Mouse (Mus musculus): ENCODE measurements around the gene Adam30. TPM values are rescaled to one million over a fixed set of nuclear protein-coding genes. Genes with fewer than 3 reads are reported as not detected.

Adam30 gene
- polyA plus RNA-seq, 1 experiment from 2014 or later = not detected

DNA sequence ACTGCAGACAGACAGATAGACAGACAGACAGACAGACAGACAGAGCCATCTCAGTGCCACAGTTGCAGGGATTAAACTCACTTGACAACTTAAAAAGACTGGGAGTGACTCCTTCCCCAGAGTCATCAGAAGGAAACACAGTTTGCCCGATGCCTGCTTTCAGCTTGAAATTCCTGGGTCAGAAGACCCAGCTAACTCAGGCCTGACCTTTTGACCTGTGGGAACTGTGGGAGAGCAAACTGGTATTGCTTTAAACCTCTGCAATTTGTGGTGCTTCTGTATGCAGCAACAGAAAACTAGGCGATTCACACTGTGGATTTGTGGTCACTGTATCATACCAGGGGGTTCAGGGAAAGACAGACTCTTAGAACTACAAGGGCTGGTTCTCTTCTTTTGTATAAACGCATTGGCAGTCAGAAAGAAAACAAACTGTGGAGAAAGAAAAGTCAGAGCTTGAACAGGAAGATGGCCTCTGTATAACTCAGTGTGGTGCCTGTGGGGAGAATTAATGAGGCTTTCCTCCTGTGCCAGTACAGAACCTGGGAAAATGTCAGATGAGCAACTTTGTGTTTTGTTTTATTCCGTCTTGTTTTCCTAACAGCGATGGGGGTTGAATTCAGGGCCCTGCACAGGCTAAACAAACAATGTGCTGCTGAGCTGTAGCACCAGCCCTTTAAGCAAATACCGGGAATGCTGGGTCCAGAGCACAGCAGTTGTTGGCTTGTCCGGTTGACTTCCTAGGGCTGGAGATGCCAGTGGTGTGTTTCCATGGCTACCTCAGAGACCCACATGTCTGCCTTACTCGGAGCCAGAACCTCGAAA lies 37.5 kb downstream of the Adam30 start:
- ATAC-seq (ENCODE audit: insufficient number of reproducible peaks, insufficient read depth, low FRiP score, low TSS enrichment) = no peak
- Histone ChIP-seq H3K27me3 (no peaks in the 10 kb centered on the region), H3K36me3 (no peaks in the 10 kb centered on the region), H3K4me1 (no peaks in the 10 kb centered on the region), H3K9ac (no peak overlapping the region), H3K4me3 (no peak overlapping the region), H3K9me3 (no peaks in the 10 kb centered on the region), H3K4me2 (replicated peaks) (no peak overlapping the region), H3K27ac (0 out of 2 replicates have a peak overlapping the region, but pooled peaks have one; percentile 57)
- 17% methylated on average over 9 of the region's 9 CpGs for WGBS

GRCm38 (mm10) chr3:98199747-98200146 lies 39.3 kb downstream of the Adam30 start:
- 64% methylated on average over 5 of the region's 5 CpGs for WGBS
- ATAC-seq (ENCODE audit: insufficient number of reproducible peaks, insufficient read depth, low FRiP score, low TSS enrichment) = no peak

GRCm38 (mm10) chr3:98203282-98203681 lies 42.9 kb downstream of the Adam30 start:
- Histone ChIP-seq H3K9ac (no peak overlapping the region), H3K9me3 (no peaks in the 10 kb centered on the region), H3K4me1 (no peaks in the 10 kb centered on the region), H3K27ac (no peak overlapping the region), H3K4me3 (no peak overlapping the region), H3K27me3 (no peaks in the 10 kb centered on the region), H3K36me3 (no peaks in the 10 kb centered on the region), H3K4me2 (replicated peaks) (no peak overlapping the region)
- no peak for ATAC-seq (ENCODE audit: insufficient number of reproducible peaks, insufficient read depth, low FRiP score, low TSS enrichment)
- 83% methylated on average over 5 of the region's 5 CpGs for WGBS

More at GRCm38 (mm10) chr3:98199747-98200146, 39.3 kb downstream of the Adam30 start:
- Histone ChIP-seq H3K9ac (no peak overlapping the region), H3K27me3 (no peaks in the 10 kb centered on the region), H3K36me3 (no peaks in the 10 kb centered on the region), H3K4me3 (no peak overlapping the region), H3K4me1 (no peaks in the 10 kb centered on the region), H3K27ac (no peak overlapping the region), H3K4me2 (replicated peaks) (no peak overlapping the region), H3K9me3 (no peaks in the 10 kb centered on the region)

DNA sequence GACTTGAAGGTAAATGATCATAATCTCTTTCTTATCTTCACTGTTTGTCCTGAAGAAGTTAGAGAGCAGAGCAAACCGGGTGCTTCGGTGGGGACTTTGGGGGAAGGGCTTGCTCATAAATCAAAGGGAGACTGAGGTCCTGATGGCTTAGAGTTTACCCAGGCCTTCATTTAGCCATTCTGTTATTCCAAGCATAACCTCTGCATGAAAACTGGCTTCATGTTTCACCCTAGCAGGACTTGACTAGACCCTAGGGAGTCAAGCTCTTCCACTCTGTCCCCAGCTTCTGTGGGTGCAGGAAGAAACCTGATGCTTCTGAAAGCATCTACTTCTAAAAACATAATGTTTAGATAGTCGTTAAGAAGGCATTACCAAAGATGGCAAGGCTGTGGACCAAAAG lies 46.5 kb downstream of the Adam30 start:
- ATAC-seq (ENCODE audit: insufficient number of reproducible peaks, insufficient read depth, low FRiP score, low TSS enrichment) = no peak
- H3K27me3 ChIP-seq = no peaks in the 10 kb centered on the region
- no peak overlapping the region for H3K4me3 ChIP-seq
- H3K27ac ChIP-seq = no peak overlapping the region
- H3K36me3 ChIP-seq = no peaks in the 10 kb centered on the region
- no peaks in the 10 kb centered on the region for H3K9me3 ChIP-seq
- 52% methylated on average over 3 of the region's 3 CpGs for WGBS
- H3K4me2 ChIP-seq (replicated peaks) = no peak overlapping the region
- no peak overlapping the region for H3K9ac ChIP-seq
- H3K4me1 ChIP-seq = no peaks in the 10 kb centered on the region

DNA sequence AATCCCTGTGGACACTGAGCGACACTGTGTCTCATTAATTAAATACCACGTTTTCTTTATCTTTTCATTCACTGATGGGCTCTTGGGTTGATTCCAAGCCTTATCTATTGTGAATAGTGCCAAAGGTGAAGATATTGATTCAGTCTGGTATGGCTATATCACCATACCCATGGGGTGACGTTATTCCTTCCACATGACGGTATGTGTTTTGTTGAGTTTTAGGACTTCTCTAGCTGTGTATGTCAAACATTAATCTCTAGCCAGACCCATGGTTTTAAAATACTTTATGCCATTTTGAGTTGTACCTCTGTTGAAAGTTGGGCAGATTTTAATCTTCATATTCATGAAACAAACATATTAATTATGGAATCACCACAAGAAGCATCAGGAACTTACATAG lies 48.7 kb downstream of the Adam30 start:
- Histone ChIP-seq H3K4me2 (replicated peaks) (no peak overlapping the region), H3K9ac (no peak overlapping the region), H3K27me3 (no peaks in the 10 kb centered on the region), H3K9me3 (no peaks in the 10 kb centered on the region), H3K4me1 (no peaks in the 10 kb centered on the region), H3K4me3 (no peak overlapping the region), H3K36me3 (no peaks in the 10 kb centered on the region), H3K27ac (no peak overlapping the region)
- 91% methylated on average over 4 of the region's 4 CpGs for WGBS
- no peak for ATAC-seq (ENCODE audit: insufficient number of reproducible peaks, insufficient read depth, low FRiP score, low TSS enrichment)

DNA sequence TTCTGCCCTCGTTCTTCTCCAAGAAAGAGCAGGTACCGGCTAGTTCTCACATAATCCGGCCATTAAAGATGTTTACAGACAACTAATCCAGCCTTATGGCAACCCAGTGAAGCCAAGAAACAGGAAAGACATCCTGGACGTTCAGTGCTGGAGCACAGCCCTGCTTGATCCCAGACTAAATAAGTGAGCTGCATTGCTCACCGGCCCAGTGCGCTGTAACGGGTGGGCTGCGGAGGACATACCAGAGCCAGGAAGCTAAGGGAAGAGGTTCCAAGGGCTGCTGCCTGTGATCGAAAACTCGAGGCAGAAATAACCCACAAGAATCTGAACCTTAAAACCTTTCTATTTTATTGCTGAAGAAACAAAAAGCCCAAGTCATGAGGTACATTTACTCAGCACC lies 50.4 kb downstream of the Adam30 start:
- ATAC-seq (ENCODE audit: insufficient number of reproducible peaks, insufficient read depth, low FRiP score, low TSS enrichment) = no peak
- no peak overlapping the region for H3K4me2 ChIP-seq (replicated peaks)
- H3K27ac ChIP-seq = no peak overlapping the region
- no peaks in the 10 kb centered on the region for H3K4me1 ChIP-seq
- no peaks in the 10 kb centered on the region for H3K9me3 ChIP-seq
- no peak overlapping the region for H3K4me3 ChIP-seq
- WGBS = 73% methylated on average over 10 of the region's 10 CpGs
- H3K36me3 ChIP-seq = no peaks in the 10 kb centered on the region
- H3K9ac ChIP-seq = no peak overlapping the region
- no peaks in the 10 kb centered on the region for H3K27me3 ChIP-seq

- Histone ChIP-seq H3K4me2 (replicated peaks) (no peak overlapping the region), H3K27me3 (no peaks in the 10 kb centered on the region), H3K36me3 (no peaks in the 10 kb centered on the region), H3K4me1 (no peaks in the 10 kb centered on the region), H3K4me3 (no peak overlapping the region), H3K9me3 (no peaks in the 10 kb centered on the region), H3K27ac (no peak overlapping the region), H3K9ac (no peak overlapping the region)
- no peak for ATAC-seq (ENCODE audit: insufficient number of reproducible peaks, insufficient read depth, low FRiP score, low TSS enrichment)
- WGBS = 72% methylated on average over 7 of the region's 7 CpGs
Observed at GRCm38 (mm10) chr3:98211301-98212081, 51.1 kb downstream of the Adam30 start.

Other genes starting within 250 kb of the Adam30 start
- 38.8 and 42.1 TPM in 2 replicates for gene Notch2, start 147.1 kb upstream of the Adam30 start, polyA plus RNA-seq (2016; fragmentation: Nextera tagmentation; extraction: Ambion mirVana)
- gene Reg4, start 61.5 kb downstream of the Adam30 start, polyA plus RNA-seq (2016; fragmentation: Nextera tagmentation; extraction: Ambion mirVana) = not detected in 2 replicates
- 2.7 and 2.8 TPM in 2 replicates for gene Hmgcs2, start 119.8 kb downstream of the Adam30 start, polyA plus RNA-seq (2016; fragmentation: Nextera tagmentation; extraction: Ambion mirVana)
- 267 and 276 TPM in 2 replicates for gene Phgdh, start 179.4 kb downstream of the Adam30 start, polyA plus RNA-seq (2016; fragmentation: Nextera tagmentation; extraction: Ambion mirVana)
- 8.8 and 10.0 TPM in 2 replicates for gene Zfp697, start 221.8 kb downstream of the Adam30 start, polyA plus RNA-seq (2016; fragmentation: Nextera tagmentation; extraction: Ambion mirVana)